Mouse (Mus musculus) left cerebral cortex, adult 8-10 months (tissue): ENCODE measurements around the gene Myo18b. TPM values are rescaled to one million over a fixed set of nuclear protein-coding genes. Genes with fewer than 3 reads are reported as not detected.

Experiments used
- DNase-seq, 2 experiments: peaks; one replicate each; pipeline ENCODE4 v3.0.0; 2022; ENCODE audit warnings: low spot score in 2 of 2
- total RNA-seq, 4 experiments: library from RNA; stranded (reverse); gene quantifications; 2 replicates each; pipeline ENCODE4 v1.2.4; 2022

The Myo18b gene
- total RNA-seq, 4 experiments from 2014 or later = 1.4 to 1.7 (median 1.5) TPM

GRCm38 (mm10) chr5:112686309-112687099, 209.7 kb downstream of the Myo18b start:
- DNase-seq = no peak

GRCm38 (mm10) chr5:112679251-112679650, 216.9 kb downstream of the Myo18b start:
- DNase-seq = no peak

DNA sequence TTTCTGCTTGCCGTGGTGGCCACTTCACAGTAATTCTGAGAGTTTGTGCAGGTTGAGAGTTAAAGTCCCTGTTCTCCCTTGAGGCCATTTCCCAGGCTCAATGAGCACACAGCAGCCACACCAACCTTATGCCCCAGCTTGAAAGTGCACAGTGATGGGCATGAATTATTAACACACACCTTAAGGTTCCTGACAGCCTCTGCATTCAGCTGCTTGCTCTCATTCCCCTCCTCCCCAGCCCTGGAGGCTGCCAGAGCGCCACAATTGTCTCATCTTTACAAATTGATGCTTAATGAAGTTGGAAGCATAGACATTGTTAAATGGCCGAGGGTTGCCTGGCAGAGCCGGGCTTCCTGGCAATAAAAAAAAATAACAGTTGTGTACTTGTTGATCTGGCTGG, 218.0 kb downstream of the Myo18b start:
- no peak for DNase-seq

GRCm38 (mm10) chr5:112674806-112675205, 221.4 kb downstream of the Myo18b start:
- DNase-seq = no peak

- no peak for DNase-seq
Observed at GRCm38 (mm10) chr5:112672457-112672856, 223.7 kb downstream of the Myo18b start.

- no peak for DNase-seq
Observed at GRCm38 (mm10) chr5:112671961-112672360, 224.2 kb downstream of the Myo18b start.

DNA sequence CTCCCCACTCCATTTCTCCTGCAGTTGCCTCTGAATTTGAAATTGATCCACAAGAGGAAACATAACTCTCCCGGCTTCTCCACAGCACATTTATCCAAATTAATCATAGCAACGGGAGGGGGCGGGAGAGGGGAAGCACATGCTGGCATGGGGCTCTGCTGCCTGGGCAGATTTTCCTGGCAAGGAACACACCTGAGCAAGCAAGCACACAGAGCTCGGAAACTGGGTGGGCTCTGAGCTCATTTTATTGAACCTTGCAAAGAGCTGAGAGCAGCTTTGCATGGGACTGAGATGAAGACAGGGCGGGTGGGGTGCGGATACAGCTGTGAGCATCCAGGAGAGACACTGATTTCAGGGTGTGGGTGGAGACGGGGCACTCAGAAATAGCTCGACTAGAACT, 229.0 kb downstream of the Myo18b start:
- peak; percentile 21 to 53 for DNase-seq

DNA sequence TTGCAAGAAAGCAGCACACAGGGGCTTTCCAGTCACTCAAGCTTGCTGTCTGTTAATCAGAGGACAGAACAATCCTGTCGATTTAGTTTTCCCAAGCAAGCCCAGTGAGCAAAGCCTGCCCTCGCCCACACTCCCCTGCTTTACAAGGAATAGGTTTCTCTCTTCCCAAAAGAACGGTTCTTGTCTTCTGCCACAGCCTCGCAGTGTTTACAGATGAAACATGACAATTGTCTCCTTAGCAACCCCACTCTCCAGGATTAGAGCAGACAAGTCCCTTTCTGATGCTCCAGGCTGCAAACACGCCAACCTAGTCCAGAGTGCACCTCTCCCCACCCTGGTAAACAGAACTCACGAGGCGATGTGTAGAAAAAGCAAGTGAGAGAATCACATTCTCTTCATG, 230.5 kb downstream of the Myo18b start:
- peak in 1 of 2 experiments; percentile 55 for DNase-seq

DNA sequence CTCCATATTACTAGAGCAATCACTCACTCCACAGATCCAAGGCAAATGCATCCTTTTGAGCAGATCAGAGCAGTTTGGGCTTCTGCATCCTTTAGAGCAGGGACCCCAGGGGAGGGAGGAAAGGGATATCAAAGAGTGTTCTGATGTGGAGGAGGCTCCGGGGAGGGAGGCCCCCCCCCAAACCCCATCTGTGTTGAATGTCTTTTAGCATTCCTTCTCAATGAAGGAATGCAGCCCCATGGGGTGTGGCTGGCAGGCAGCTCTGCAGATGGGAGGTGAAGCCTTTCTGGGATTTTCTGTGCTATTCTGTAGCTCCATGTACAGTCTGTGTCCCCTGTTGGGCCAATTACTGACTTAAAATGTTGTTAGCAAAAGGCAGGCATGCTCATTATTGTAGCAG, 232.5 kb downstream of the Myo18b start:
- no peak for DNase-seq

GRCm38 (mm10) chr5:112660924-112661431, 235.2 kb downstream of the Myo18b start:
- DNase-seq = no peak

- no peak for DNase-seq
Observed at GRCm38 (mm10) chr5:112659295-112659694, 236.9 kb downstream of the Myo18b start.

- no peak for DNase-seq
Observed at GRCm38 (mm10) chr5:112656811-112657210, 239.4 kb downstream of the Myo18b start.

DNA sequence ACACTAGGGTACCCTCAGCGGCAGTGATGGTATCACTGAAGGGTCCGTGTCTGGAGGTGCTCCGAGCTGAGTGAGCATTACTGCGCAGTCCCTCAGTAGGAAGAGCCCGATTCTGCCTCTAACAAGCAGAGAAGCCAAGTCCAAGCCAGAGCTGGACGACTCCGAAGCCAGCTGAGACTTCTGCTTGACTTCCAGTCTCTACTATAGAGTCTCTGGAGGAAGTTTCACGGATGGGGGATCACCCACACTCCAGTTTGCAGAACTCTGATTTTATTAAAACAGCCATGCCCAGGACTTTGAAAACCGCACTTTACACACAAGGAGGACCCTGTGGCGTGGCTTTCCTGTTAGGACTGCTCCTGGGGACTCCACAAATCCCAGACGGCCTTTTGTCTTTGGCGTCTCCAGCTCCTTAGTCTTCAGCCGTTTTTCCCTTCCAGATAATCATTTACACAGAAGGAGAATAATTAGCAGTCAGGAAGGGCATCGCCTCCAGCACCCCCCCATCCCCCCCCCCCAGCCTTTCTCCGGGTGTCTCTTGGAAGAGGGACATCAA, 240.1 kb downstream of the Myo18b start:
- no peak for DNase-seq

- DNase-seq = no peak
Observed at GRCm38 (mm10) chr5:112655529-112655928, 240.6 kb downstream of the Myo18b start.

GRCm38 (mm10) chr5:112652036-112652435, 244.1 kb downstream of the Myo18b start:
- DNase-seq = no peak

GRCm38 (mm10) chr5:112649164-112649702, 246.9 kb downstream of the Myo18b start:
- no peak for DNase-seq

GRCm38 (mm10) chr5:112646871-112647270, 249.3 kb downstream of the Myo18b start:
- DNase-seq = no peak

DNA sequence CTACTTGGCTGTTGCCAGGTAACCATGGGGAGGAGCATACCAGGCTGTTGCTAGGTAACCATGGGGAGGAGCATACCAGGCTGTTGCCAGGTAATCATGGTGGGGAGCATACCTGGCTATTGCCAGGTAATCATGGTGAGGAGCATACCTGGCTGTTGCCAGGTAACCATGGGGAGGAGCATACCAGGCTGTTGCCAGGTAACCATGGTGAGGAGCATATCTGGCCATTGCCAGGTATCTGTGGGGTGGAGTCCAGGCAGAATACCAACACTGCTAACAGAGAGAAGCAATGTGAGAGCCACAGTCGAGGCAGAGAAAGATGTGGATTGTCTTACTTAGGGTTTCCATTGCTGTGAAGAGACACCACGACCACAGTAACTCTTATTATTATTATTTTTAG, 250.6 kb downstream of the Myo18b start:
- no peak for DNase-seq

DNA sequence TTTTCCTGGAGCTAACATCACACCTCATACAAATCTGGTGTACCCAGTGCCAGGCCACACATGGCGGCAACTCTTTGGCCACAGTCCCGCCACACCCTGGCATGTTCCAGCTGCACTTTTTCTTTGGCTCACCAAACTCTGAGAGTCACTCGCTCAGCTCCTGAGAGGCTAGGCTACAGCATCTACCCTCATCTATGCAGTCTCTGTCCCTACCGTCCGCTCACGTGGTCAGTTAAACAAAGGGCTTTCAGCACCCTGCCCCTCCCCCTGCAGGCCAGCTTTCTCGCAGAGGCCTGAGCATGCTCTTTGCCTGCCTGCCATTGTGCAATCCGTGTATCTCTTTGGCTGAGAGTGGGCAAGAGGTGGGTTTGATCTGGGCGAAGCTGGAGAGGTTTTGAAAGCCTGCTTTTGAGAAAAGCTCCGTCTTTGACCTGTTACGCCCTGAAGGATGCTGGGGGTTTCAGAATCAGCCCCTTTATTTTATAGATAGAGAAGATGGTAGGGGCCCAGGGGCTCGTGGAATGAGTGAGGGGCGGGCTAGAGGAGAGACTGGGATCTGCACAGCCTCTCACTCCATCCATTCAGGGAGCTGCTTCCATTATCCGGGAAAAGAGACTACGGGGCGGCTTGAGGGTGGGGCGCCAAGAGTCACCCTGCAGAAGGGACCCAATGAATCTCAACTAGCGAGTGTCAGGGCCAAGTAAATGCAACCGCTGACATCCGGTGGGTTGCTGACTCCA, 252.5 kb downstream of the Myo18b start:
- peak in 1 of 2 experiments; percentile 69 for DNase-seq

DNA sequence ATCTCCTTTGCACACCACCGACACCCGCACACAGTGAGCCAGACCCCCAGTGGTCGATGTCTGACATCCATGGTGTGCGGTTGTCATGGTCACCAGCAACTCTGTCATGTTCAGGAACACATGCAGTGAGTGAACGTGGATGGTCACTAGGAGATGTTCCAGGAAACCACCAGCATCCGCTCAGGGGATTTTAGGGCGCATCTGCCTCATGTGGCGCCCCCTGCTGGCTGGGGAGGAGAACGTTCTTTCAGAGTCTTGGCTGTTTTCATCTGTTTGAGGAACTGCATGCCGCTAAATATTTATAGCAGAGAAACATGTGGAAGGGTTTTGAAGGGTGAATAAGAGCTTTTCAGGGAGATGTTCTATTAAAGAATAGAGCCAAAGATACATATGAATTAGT, 253.4 kb downstream of the Myo18b start:
- DNase-seq = no peak

DNA sequence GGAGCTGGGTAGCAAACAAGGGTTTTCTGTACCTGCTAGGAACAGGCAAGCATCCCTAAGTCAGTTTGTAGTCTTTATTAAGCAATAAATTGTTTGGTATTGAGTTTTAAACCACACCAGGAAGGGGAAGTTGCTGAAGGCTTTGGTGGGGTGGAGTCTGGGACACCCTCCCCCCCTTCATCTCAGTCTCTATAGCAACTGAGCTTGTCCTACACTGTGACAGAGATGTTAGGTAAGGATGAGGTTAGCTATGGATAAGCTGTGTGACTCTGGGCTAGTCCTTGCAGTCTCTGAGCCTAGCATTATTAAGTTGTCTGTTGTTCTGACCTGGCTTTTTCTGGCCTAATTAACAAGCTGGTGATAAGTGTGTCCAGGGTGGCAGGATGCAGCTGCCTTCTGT, 254.4 kb downstream of the Myo18b start:
- no peak for DNase-seq

DNA sequence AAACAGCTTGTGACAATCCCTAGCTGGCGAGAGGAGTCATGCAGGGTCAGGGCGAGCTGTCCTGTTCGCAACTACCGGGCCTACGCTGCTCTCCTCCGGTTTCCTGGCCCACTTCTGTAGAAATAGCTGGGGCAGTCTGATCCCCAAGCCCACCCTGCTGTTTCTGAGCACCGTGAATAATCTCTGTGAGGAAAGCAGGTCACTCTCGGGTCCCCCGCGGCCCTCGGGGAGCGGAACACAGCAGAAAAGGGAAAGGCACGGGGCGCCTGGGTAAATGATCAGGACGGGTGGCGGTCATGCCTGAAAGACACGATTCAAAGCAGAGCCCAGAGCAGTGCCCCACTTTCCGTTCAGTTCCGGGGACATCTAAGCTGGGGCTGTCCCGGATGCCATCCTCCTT, 255.0 kb downstream of the Myo18b start:
- DNase-seq = no peak
